Mouse (Mus musculus): ENCODE results near the gene Scgb2b19. TPM values are rescaled to one million over a fixed set of nuclear protein-coding genes. Genes with fewer than 3 reads are reported as not detected.

Scgb2b19 gene
- not detected in 2 replicates for polyA plus RNA-seq (2012; rRNA removed)

GRCm38 (mm10) chr7:33280238-33280637 is at the start of gene Scgb2b19:
Scgb2b19 (minus strand) TSS chr7:33280338.

GRCm38 (mm10) chr7:33286991-33287390 is 6.9 kb upstream of the Scgb2b19 start, which contains the start of gene Scgb1b19:
Scgb1b19 (plus strand) TSS chr7:33287291.

Other genes starting within 250 kb of the Scgb2b19 start
- not detected in 2 replicates for gene Scgb2b17, start 223.8 kb downstream of the Scgb2b19 start, polyA plus RNA-seq (2012; rRNA removed)
- gene Scgb1b17, start 216.9 kb downstream of the Scgb2b19 start, polyA plus RNA-seq (2012; rRNA removed): not detected in 2 replicates
- gene Scgb2b18, start 106.5 kb downstream of the Scgb2b19 start, polyA plus RNA-seq (2012; rRNA removed): not detected in 2 replicates
- not detected in 2 replicates for gene Scgb1b18, start 94.8 kb downstream of the Scgb2b19 start, polyA plus RNA-seq (2012; rRNA removed)
- gene Scgb1b19, start 7.0 kb upstream of the Scgb2b19 start, polyA plus RNA-seq (2012; rRNA removed): not detected in 2 replicates
- gene Scgb2b20, start 86.0 kb upstream of the Scgb2b19 start, polyA plus RNA-seq (2012; rRNA removed): not detected in 2 replicates
- gene Scgb1b20, start 92.9 kb upstream of the Scgb2b19 start, polyA plus RNA-seq (2012; rRNA removed): not detected in 2 replicates
- not detected in 2 replicates for gene Scgb2b21, start 240.1 kb upstream of the Scgb2b19 start, polyA plus RNA-seq (2012; rRNA removed)